Mouse (Mus musculus) liver, embryonic 12.5 days (tissue): ENCODE data around the gene Slco2b1. TPM values are rescaled to one million over a fixed set of nuclear protein-coding genes. Genes with fewer than 3 reads are reported as not detected.
A peak's percentile ranks its signal among the peaks of the same experiment; 100 is the strongest.

Experiments
- ATAC-seq: fragments of 200-750 bp; cut with Nextera tagmentation; 2 replicates; pipeline ENCODE4 v1.8.0; 2017; ENCODE audit warnings: moderate number of reproducible peaks, mild to moderate bottlenecking, moderate library complexity
- H3K27ac ChIP-seq: fragments of 300-500 bp; sonication (generic); 2 replicates; pipeline ENCODE4 v1.5.1; 2016; ENCODE audit warnings: mild to moderate bottlenecking
- H3K27me3 ChIP-seq: fragments of 300-500 bp; sonication (generic); replicated peaks from 2 replicates; pipeline ENCODE4 v1.6.1; 2016; ENCODE audit warnings: mild to moderate bottlenecking, moderate library complexity
- H3K36me3 ChIP-seq: fragments of 300-500 bp; sonication (generic); 2 replicates; pipeline ENCODE4 v1.6.1; 2016; ENCODE audit warnings: mild to moderate bottlenecking, moderate library complexity
- H3K4me1 ChIP-seq: fragments of 300-500 bp; sonication (generic); 2 replicates; pipeline ENCODE4 v1.6.1; 2016
- H3K4me2 ChIP-seq: fragments of 300-500 bp; sonication (generic); 2 replicates; pipeline ENCODE4 v1.6.1; 2016; ENCODE audit warnings: mild to moderate bottlenecking, moderate library complexity
- H3K4me3 ChIP-seq: fragments of 300-500 bp; sonication (generic); 2 replicates; pipeline ENCODE4 v1.5.1; 2016; ENCODE audit warnings: mild to moderate bottlenecking, moderate library complexity
- H3K9ac ChIP-seq: fragments of 300-500 bp; sonication (generic); 2 replicates; pipeline ENCODE4 v1.6.1; 2016; ENCODE audit warnings: mild to moderate bottlenecking, moderate library complexity
- H3K9me3 ChIP-seq: fragments of 300-500 bp; sonication (generic); replicated peaks from 2 replicates; pipeline ENCODE4 v1.6.1; 2016; ENCODE audit warnings: mild to moderate bottlenecking, moderate library complexity
- WGBS: fragments of 180-500 bp; shearing (Covaris S2); methylation state at CpG from one replicate; pipeline ENCODE4 v1.1.7; 2016; ENCODE audit not compliant: insufficient replicate concordance; 5-methylcytosine and 5-hydroxymethylcytosine counted together
- polyA plus RNA-seq: library from polyadenylated mRNA; unstranded; fragments of >200 nt; fragmentation: Nextera tagmentation; extraction: Ambion mirVana; gene quantifications from 2 replicates; pipeline ENCODE4 v1.2.1, GENCODE M21; 2016

Slco2b1 gene
- polyA plus RNA-seq, 1 experiment from 2014 or later: 0.45 TPM

DNA sequence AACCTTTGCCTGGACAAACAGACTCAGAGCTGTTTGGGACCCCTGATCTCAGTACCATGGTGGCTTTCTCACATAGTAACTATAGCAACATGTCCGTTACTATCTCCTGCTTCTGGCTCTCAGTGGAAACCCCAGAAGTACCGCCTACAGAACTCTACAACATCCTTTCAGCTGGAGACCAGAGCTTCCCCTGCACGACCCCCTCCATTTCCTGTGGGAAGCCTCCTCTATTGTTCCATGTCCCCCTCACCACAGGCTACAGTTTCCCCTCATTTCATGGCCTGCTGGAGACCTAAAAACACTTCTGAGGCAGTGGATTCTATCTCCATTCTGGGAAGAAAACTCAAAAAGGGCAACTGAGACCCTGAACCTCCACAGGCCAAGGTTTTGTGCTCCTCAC is 18.7 kb downstream of the Slco2b1 start:
- H3K4me1 ChIP-seq: no peaks in the 10 kb centered on the region
- ATAC-seq: no peak
- no peak overlapping the region for H3K4me2 ChIP-seq
- no peak overlapping the region for H3K27ac ChIP-seq
- 27% methylated on average over 3 of the region's 3 CpGs for WGBS
- no peaks in the 10 kb centered on the region for H3K9me3 ChIP-seq
- H3K27me3 ChIP-seq: peaks cover 9% of the 10 kb centered on the region; the same call in 1 of the 2 replicates
- H3K36me3 ChIP-seq: no peaks in the 10 kb centered on the region
- no peak overlapping the region for H3K4me3 ChIP-seq
- H3K9ac ChIP-seq: no peak overlapping the region

DNA sequence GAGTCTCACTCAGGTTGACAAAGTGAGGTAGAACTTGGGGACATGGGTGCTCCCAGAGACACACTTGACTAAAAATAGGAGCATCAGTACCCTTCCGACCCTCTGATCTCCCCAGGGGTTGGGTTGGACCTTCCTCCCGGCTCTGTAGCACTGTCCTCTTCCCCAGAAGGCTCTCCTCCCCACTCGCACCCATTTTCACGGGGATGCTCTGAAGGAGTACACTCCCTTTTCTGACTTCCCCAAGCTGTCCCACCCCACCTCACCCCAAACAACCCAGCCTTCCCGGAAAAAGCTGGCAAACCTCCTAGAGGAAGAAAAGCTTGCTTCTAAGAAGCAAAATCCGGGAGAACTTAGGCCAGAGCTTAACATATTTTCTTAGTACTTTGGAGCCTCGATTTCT is 20.3 kb downstream of the Slco2b1 start:
- Histone ChIP-seq H3K4me1 (no peaks in the 10 kb centered on the region), H3K4me3 (no peak overlapping the region), H3K27ac (no peak overlapping the region), H3K36me3 (no peaks in the 10 kb centered on the region), H3K27me3 (0 out of 2 replicates have a peak, but pooled peaks cover 9% of the 10 kb centered on the region), H3K9me3 (no peaks in the 10 kb centered on the region), H3K4me2 (no peak overlapping the region), H3K9ac (no peak overlapping the region)
- 57% methylated on average over 7 of the region's 7 CpGs for WGBS
- ATAC-seq: no peak

DNA sequence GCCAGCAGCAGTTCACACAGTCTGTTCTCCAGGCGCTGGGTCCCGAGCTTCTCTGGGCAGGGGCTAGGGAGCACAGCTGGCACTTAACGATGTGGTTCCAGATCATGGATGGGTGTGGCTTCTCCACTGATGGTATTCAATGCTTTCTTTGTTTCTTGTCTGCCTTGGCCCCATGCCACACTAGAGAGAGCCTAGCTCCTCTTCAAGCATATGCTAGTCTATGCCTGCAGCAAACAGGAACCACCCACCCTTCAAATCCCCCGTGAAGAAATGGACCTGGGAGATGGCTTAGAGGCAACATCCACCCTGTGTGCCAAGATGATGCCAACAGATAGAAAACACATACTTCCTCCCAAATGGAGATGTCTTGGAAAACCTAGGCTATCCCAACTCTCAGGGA is 27.1 kb downstream of the Slco2b1 start:
- H3K36me3 ChIP-seq: no peaks in the 10 kb centered on the region
- H3K9ac ChIP-seq: no peak overlapping the region
- H3K4me1 ChIP-seq: no peaks in the 10 kb centered on the region
- H3K27ac ChIP-seq: no peak overlapping the region
- no peak overlapping the region for H3K4me2 ChIP-seq
- 56% methylated on average over 4 of the region's 4 CpGs for WGBS
- 0 out of 2 replicates have a peak, but pooled peaks cover 5% of the 10 kb centered on the region for H3K27me3 ChIP-seq
- ATAC-seq: no peak
- no peaks in the 10 kb centered on the region for H3K9me3 ChIP-seq
- H3K4me3 ChIP-seq: no peak overlapping the region

DNA sequence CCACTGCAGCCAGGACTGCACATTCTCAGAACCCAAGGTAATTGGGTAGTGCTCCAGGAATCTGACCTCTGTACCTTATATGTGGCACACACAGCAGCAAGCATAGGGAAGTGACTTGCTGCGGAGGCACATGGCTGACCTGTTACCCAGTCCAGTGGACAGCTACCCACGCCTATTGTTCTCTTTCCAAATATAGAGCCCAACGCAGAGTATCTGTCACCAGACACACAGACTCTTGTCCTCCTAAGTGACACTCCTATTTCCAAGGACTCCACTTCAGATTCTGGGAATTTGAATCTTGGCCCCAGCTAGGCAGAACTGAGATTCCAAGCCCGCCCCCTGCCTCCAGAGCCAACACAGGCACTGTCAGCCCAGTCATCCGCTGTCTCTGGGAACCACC is 30.4 kb downstream of the Slco2b1 start:
- 59% methylated on average over 5 of the region's 5 CpGs for WGBS
- ATAC-seq: no peak
- Histone ChIP-seq H3K9me3 (no peaks in the 10 kb centered on the region), H3K4me2 (no peak overlapping the region), H3K4me3 (no peak overlapping the region), H3K27me3 (no peaks in the 10 kb centered on the region), H3K4me1 (no peaks in the 10 kb centered on the region), H3K9ac (no peak overlapping the region), H3K27ac (no peak overlapping the region), H3K36me3 (no peaks in the 10 kb centered on the region)

DNA sequence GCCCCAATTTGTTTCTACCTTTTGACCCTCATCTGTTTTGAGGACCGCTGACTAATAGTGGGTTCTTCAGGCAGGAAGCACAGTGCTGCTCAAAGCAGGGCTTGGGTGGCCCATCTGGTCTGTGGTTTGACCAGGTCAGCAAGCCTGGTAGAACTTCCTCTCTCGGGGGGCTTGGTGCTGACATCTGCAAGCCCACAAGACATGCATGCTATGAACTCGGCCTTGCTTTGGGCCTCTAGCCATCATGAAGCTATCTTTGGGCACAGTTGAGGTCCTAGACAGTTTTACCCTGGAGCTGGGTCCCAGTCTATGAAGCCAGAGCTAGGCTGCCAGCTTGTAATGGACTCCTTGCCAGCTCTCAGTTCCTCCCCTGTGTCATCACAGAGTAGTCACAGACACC is 36.2 kb downstream of the Slco2b1 start:
- WGBS: 17% methylated on average over 3 of the region's 3 CpGs
- H3K27me3 ChIP-seq: no peaks in the 10 kb centered on the region
- no peak overlapping the region for H3K27ac ChIP-seq
- no peaks in the 10 kb centered on the region for H3K9me3 ChIP-seq
- peaks cover 6% of the 10 kb centered on the region; the same call in 1 of the 2 replicates for H3K4me1 ChIP-seq
- H3K4me3 ChIP-seq: no peak overlapping the region
- H3K9ac ChIP-seq: no peak overlapping the region
- H3K36me3 ChIP-seq: no peaks in the 10 kb centered on the region
- no peak overlapping the region for H3K4me2 ChIP-seq
- ATAC-seq: no peak

DNA sequence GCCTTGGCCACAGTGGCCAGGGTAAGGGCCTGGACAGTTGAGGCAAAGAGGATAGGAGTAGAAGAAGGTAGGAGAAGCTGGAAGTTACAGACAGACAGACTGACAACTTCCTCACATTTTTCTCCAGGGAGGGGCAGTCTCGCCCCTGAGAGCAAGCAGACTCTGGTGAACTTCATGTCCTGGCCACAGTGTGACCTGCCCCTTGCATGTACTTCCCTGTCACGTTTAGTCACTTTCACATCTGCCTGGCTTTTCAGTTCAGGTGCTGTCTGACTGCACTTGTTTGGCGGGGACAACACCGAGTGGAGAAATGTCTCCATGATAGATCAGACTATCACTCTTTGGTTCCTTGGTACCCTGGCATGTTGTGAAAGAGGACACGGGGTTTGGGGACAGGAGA is 36.9 kb downstream of the Slco2b1 start:
- Histone ChIP-seq H3K4me1 (peaks cover 6% of the 10 kb centered on the region; the same call in 1 of the 2 replicates), H3K27me3 (peaks cover 5% of the 10 kb centered on the region), H3K4me3 (no peak overlapping the region), H3K36me3 (no peaks in the 10 kb centered on the region), H3K4me2 (no peak overlapping the region), H3K27ac (no peak overlapping the region), H3K9ac (no peak overlapping the region), H3K9me3 (no peaks in the 10 kb centered on the region)
- 26% methylated on average over 5 of the region's 5 CpGs for WGBS
- ATAC-seq: no peak

DNA sequence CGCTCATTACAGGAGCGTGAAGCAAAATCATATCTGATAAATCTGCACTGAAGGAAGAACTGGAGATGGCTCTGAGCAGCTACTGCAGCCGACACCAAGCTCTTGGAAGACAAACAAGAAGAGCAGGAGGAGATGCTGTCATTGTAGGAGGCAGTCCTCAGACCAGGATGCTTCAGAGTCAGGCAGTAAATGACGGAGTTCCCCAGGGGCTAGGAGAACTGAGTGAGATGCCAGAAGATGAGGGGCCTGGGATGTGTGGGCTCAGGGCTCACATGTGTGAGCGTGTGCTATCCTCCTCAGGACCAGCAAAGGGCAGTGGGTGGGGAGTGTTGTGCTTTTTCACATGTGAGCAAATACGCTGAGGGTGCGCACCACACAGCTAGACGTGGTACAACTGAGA is 38.0 kb downstream of the Slco2b1 start:
- no peak overlapping the region for H3K9ac ChIP-seq
- no peak for ATAC-seq
- peaks cover 6% of the 10 kb centered on the region; the same call in 1 of the 2 replicates for H3K4me1 ChIP-seq
- H3K4me2 ChIP-seq: no peak overlapping the region
- H3K9me3 ChIP-seq: no peaks in the 10 kb centered on the region
- H3K36me3 ChIP-seq: no peaks in the 10 kb centered on the region
- no peak overlapping the region for H3K4me3 ChIP-seq
- no peak overlapping the region for H3K27ac ChIP-seq
- 63% methylated on average over 8 of the region's 8 CpGs for WGBS
- peaks cover 9% of the 10 kb centered on the region for H3K27me3 ChIP-seq

DNA sequence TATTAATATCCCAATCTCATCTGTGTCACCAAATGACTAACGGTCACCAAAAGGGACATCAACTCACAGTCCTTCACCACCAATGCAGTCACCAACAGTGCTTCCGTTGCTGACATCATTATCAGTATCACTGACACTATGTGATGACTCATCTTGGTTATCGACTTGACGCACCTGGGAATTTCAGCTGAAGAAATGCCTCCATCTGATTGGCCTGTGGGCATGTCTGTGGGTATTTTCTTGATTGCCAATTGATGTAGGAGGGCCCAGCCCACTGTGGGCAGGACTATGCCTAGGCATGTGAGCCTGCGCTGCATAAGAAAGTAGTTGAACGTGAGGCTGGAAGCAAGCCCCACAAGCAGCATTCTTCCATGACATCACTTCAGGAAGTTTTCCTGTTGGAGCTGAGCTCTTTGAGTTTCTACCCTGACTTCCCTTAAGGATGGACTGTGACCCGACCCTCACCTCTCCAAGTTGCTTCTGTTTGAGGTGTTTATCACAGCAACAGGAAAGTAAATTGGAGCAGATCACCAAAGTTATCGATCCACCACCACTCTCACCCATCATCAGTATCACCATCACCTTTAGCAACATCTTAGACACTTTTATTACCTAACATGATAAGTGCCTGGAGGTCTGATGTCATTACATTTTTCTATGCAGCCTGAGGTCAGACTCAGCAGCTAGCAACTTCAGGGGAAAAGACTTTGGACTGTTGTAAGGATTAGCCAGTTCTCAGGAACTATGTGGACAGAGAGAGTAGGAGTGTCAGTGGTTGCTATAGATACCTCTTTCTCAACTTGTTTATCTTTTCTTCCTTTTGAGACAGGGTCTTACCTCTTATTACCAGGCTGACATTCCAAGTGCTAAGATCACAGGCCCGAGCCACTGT is 39.4 kb downstream of the Slco2b1 start:
- peak; percentile 63 for ATAC-seq
- H3K4me1 ChIP-seq: peaks cover 6% of the 10 kb centered on the region; the same call in 1 of the 2 replicates
- no peaks in the 10 kb centered on the region for H3K36me3 ChIP-seq
- H3K4me2 ChIP-seq: no peak overlapping the region
- H3K27ac ChIP-seq: no peak overlapping the region
- H3K4me3 ChIP-seq: no peak overlapping the region
- no peak overlapping the region for H3K9ac ChIP-seq
- H3K27me3 ChIP-seq: peaks cover 18% of the 10 kb centered on the region
- no peaks in the 10 kb centered on the region for H3K9me3 ChIP-seq
- 56% methylated on average over 9 of the region's 9 CpGs for WGBS

DNA sequence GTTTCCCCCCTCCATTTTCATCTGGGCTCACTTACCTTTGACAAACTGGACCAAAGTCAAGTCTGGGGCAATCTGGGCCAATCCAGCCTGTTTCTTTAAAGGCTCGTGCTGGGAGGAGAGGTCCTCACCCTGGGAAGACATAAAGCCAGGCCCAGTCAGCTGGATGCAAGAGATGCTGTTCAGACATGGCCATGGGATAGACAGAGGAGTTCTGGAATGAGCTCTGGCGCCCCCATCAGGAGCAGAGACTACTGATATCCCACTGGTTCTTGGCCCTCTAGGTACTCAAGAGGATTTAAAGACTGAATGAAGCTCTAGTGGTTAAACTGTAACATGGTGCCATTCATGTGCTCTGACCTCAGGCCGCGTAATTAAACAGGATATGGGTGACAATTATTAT is 40.2 kb downstream of the Slco2b1 start:
- Histone ChIP-seq H3K9me3 (no peaks in the 10 kb centered on the region), H3K4me3 (no peak overlapping the region), H3K27ac (no peak overlapping the region), H3K4me1 (peaks cover 6% of the 10 kb centered on the region; the same call in 1 of the 2 replicates), H3K36me3 (no peaks in the 10 kb centered on the region), H3K4me2 (no peak overlapping the region), H3K27me3 (peaks cover 21% of the 10 kb centered on the region), H3K9ac (no peak overlapping the region)
- 58% methylated on average over 4 of the region's 4 CpGs for WGBS
- ATAC-seq: no peak

DNA sequence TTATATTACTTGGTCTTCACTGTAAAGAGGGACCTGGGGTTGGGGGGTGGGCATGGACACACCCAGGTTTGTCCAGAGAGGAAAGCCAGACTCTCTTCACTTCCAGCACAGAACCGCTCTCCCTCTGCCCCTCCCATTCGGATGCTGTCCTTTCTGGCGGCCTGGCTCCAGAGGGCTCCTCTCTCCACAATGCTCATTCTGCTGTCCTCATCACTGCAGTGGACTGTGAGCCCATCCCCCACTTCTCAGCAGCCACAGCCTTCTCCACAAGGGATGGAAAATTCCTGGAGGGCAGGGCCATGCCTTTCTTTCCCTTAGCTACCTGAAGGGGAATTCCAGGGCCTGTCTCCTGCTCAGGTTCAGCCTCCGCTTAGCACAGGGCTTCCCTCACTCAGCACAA is 42.3 kb downstream of the Slco2b1 start:
- peaks cover 26% of the 10 kb centered on the region for H3K27me3 ChIP-seq
- no peak for ATAC-seq
- WGBS: 53% methylated on average over 4 of the region's 4 CpGs

DNA sequence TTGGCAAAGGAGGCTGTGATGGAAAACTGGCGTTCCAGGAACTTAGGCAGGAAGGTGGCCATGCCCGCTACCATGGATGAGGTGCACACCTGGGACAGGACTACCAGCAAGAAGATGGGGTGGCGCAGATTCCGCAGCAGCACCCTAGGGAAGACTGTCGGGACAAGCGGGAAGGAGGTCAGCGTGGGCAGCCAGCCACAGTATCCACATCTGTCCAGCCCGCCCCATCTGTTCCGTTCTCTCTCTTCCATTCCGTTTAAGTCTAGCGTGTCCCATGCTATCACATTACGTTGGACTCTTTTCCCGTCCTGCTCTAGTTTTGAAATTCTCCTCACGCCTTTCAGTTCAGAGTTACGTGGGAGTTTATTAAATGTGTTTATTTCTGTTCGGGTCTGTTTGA is 44.0 kb downstream of the Slco2b1 start:
- ATAC-seq: no peak
- Histone ChIP-seq H3K36me3 (no peaks in the 10 kb centered on the region), H3K27me3 (peaks cover 26% of the 10 kb centered on the region), H3K9ac (no peak overlapping the region), H3K27ac (no peak overlapping the region), H3K4me1 (peaks cover 6% of the 10 kb centered on the region; the same call in 1 of the 2 replicates), H3K9me3 (no peaks in the 10 kb centered on the region), H3K4me2 (no peak overlapping the region), H3K4me3 (no peak overlapping the region)
- WGBS: 82% methylated on average over 16 of the region's 16 CpGs

More for the DNA sequence above, 42.3 kb downstream of the Slco2b1 start:
- Histone ChIP-seq H3K4me2 (no peak overlapping the region), H3K36me3 (no peaks in the 10 kb centered on the region), H3K9me3 (no peaks in the 10 kb centered on the region), H3K27ac (no peak overlapping the region), H3K4me3 (no peak overlapping the region), H3K4me1 (peaks cover 6% of the 10 kb centered on the region; the same call in 1 of the 2 replicates), H3K9ac (no peak overlapping the region)

DNA sequence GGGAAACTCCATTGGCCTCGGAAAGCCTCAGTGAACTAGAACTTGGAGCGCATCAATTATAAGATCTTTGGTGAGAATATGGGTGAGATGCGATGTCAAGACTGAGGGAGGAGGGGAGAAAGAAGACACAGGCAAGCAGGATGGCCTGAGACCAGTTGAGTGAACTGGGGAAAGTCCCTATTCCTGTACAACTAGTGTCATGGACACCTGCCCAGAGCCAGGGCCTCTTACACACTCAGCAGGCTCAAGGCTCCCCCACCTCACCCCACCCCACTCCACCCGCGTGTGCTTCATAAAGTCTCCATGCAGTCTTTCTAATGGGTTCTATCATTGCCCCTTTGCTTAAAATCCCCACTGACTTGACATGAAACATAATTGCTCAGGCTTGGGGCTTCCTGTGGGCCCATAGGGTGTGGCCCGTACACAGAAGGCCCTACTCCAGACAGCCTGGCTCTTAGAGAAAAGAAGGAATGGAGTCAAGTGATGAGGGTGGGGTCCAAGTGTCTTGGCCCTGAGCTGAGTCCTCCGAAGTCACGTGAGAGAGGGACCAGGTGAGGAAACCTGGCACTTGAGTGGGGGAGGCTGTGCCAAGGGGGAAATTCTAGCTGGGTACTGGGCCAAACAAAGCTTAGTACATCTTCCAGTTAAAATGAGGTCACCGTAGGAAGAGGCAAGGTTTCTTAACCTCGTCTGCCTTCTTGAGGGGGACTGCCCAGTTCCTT is 45.2 kb downstream of the Slco2b1 start:
- Histone ChIP-seq H3K4me1 (no peaks in the 10 kb centered on the region), H3K27me3 (peaks cover 26% of the 10 kb centered on the region), H3K27ac (no peak overlapping the region), H3K4me3 (no peak overlapping the region), H3K36me3 (no peaks in the 10 kb centered on the region), H3K9ac (no peak overlapping the region), H3K9me3 (no peaks in the 10 kb centered on the region), H3K4me2 (no peak overlapping the region)
- 78% methylated on average over 10 of the region's 10 CpGs for WGBS
- no peak for ATAC-seq
